Mouse (Mus musculus) megakaryocyte, embryonic 14.5 days (primary cell): Measurements from ENCODE around the gene Rassf3.

Experiments
- FLI1 ChIP-seq: IDR thresholded peaks from 2 replicates; pipeline ENCODE4 v1.6.1; 2012; ENCODE audit warnings: low read length, inconsistent platforms, mixed read lengths
- GATA1 ChIP-seq: IDR thresholded peaks from 3 replicates; pipeline ENCODE4 v1.6.1; 2012; ENCODE audit warnings: mixed read lengths, low read length, inconsistent platforms, borderline replicate concordance

DNA sequence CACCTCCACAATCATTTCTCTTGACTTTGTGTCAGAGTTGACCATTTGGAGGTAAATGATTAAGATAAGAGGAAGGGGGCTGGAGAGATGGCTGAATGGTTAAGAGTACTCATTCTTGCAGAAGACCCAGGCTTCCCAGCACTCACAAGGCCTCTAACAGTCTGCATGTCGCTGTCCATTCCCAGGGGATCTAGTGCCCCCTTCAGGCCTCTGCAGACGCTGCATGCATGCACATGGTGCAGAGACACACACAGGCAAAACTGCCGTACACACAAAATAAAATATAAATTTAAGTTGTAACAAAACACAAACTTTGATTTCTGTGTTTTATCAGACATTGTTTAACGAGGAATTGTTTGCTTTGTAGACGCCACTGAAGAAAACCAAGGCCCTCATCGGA is 105.4 kb downstream of the Rassf3 start:
- TF ChIP-seq GATA1 (no peak), FLI1 (no peak)
